Mouse (Mus musculus) gastrocnemius, adult 18-20 months (tissue): ENCODE measurements around the gene Frmd4b. TPM values are rescaled to one million over a fixed set of nuclear protein-coding genes. Genes with fewer than 3 reads are reported as not detected.

Experiments used
- DNase-seq: peaks from one replicate; pipeline ENCODE4 v3.0.0; 2021; ENCODE audit warnings: low spot score
- total RNA-seq, 2 experiments: library from RNA; stranded (reverse); gene quantifications; 2 replicates each; pipeline ENCODE4 v1.2.3; 2021

Frmd4b gene
- total RNA-seq, 2 experiments from 2014 or later: 5.1 to 6.3 TPM

- DNase-seq: no peak
Measured at GRCm38 (mm10) chr6:97521279-97522038, 95.9 kb downstream of the Frmd4b start.

DNA sequence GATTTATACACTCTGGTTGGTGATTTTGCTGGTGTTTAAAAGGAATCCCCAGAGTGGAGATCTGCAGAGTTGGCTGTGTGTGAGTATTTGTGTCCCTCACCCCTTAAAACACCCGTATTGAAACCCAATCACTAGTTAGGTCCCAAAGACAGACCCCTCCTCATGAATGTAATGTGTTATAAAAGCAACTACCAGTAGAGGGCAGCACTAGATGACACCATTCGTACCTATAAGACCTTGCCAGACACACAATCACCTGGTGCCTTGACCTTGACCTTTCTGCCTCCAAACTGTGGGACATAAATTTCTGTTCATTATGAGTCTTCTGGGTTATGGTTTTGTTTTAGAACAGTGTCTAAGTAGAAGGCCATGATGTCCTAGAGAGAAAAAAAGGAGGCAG lies 96.8 kb downstream of the Frmd4b start:
- no peak for DNase-seq

GRCm38 (mm10) chr6:97519553-97519952 lies 97.8 kb downstream of the Frmd4b start:
- DNase-seq: no peak

DNA sequence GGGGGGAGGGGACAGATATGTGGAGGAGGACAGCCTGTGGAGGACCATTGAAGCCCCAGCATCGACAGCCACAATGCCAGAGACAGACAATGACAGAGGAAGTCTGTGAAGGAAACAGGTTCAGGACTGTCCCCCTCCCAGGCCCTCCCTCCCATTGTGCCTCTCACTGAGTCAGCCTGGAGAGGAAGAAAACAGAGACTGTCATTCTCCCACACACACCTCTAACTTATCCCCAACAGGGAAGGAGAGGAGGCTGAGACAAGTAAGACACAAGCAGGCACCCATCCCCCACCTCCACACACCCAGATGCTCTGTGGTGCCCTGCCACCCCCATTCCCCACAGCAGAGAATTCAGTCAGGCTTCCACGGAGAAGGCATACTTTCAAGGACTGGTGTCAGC lies 98.9 kb downstream of the Frmd4b start:
- no peak for DNase-seq

DNA sequence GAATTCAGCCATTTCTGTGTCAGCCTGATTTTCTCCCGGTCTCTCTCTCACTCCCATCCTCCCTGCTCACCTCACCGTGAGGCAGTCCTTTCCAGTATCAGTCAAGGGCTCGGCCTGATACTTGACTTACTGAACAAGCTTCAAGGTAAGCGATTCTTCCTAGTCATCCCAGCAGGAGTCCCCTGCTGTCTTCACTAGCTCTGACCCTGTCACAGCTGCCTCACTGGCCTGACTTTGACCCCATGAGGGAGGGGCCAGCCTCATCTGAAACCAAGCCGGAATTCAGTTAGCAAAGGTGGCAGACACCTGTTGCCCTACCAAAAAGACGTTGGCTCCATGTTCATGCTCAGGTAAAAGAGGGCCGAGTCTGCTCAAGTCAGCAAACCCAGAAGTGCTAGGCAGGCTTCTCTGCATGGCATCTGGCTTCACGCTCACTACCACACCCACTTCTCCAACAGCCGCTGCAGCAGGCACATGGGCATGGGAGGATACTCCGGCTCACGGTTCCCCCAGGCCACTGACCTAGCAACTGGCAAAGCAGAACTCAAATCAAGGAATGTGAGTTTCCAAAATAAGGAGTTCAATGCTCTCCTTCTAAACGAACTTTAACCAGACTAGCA lies 99.6 kb downstream of the Frmd4b start:
- no peak for DNase-seq

DNA sequence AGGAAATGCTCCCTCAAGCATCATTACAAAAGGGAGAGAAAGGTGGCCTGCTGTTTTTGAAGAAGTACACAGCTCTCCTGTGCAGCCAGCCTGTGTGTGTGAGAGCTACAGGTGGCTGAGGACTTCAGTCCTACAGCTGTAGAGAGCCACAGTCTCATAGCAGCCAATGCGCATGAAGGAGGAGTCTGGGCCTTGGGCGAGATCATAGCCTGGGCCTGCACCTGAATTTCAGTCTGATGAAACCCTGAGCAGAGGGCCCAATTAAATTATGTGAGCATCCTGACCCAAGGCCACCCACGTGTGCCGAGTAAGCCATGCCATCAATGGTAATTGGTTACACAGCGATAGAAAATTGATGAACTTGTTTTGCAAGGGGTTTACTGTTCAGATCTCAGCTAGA lies 100.4 kb downstream of the Frmd4b start:
- no peak for DNase-seq

DNA sequence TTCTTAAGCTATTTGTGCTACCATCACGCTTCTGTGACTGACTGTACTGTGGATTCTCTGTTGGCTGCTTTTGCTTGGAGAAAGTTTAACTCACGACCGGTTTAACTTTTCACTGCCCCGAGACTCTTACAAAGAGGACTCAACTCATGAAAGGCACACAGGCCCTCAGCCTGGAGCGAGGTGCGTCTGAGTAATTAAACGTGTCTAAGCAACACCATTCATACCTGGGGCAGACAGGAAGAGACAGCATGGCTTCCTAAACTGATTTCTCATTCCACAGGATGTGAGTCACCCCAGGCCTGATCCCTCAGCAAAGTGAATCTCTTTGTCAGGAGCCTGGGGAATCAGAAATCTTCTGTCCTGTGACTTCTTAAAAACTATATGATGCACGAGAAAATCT lies 106.6 kb downstream of the Frmd4b start:
- DNase-seq: no peak

DNA sequence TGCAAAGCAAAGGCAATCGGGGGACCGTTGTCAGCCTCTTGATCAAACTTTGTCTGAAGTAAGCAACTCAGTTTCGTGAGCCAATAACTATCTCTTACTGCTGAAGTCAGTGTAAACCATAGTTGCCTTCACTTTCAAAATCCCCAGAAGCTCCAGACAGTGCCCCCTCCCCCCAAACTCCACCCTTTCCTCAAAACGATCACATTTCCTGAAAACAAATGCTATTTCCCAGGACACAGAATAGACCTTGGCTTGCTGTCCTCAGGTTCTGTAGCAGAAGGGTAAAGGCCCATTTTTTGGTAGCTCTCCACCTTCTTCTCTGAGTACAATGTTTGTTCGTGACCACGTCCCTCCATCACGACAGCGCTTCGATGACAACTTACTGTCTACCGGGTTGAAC lies 107.9 kb downstream of the Frmd4b start:
- DNase-seq: no peak

DNA sequence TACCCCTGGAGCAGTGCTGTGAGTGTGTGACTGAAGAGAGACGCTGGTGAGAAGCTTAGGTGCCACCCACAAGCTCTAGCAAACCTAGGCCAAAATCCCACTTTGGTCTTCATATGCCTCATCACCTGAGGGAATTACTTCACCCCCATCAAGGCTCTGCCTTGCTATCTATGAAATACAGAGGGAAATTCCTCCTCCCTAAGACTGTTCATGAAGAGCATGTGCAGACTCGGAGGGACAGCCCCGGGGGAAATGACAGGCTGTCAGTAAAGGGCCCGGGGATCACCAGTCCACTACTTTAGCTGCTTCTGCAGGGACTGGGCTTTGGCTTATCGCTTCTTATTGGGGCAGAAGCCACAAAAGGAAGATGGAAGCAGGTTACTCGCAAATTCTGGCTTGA lies 108.9 kb downstream of the Frmd4b start:
- DNase-seq: no peak

DNA sequence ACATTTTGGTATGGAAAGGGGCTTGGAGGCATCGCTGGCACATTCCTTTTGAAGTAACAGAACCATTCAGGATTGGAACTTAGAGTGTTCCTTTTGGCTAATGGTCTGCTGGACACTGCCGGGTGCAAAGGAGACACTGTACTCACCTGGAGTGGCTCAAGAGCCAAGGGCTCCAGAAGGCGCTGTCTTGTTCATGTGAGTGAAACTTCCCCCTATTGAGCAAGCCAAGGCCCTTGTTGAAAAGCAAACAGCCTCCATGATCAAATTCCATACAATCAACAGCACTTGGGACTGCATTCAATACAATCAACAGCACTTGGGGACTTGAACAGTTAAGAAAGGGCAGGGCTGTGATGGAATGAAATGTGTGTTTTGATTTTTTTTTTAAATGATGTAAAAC lies 109.4 kb downstream of the Frmd4b start:
- no peak for DNase-seq

GRCm38 (mm10) chr6:97506141-97506650 lies 111.1 kb downstream of the Frmd4b start:
- peak; percentile 72 for DNase-seq

DNA sequence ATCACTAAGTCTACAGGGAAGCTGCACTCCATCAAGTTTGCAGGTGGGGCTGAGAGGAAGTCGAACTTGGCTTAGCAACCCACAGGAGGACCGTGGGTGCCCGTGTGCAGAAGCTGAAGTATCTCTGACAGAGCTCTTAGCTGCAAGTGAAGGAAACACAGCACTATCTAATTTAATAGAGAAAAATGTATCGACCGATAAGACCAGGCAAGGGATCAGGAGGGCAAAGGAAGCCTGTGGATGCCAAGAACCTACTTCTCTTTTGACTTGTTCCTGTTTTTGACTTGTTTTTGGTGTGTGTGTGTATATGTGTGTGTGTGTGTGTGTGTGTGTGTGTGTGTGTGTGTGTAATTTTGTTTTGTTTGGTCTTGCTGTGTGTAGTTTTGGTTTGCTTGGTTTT lies 112.7 kb downstream of the Frmd4b start:
- DNase-seq: no peak

DNA sequence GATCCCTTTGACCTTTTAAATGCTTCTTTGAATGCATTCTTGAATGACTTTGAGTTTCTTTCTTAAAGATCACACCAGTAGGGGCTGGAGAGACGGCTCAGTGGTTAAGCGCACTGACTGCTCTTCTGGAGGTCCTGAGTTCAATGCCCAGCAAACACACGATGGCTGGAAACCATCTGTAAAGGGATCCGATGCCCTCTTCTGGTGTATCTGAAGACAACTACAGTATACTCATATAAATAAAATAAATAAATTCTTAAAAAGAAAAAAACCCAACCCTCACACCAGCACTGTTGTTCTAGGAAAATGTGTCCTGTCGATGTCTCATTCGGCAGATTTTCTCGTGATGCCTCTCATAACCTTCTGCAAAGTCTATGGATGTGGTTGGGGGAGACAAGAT lies 116.3 kb downstream of the Frmd4b start:
- no peak for DNase-seq

GRCm38 (mm10) chr6:97500246-97500645 lies 117.1 kb downstream of the Frmd4b start:
- no peak for DNase-seq

GRCm38 (mm10) chr6:97496002-97496401 lies 121.3 kb downstream of the Frmd4b start:
- no peak for DNase-seq

- DNase-seq: no peak
Measured at GRCm38 (mm10) chr6:97491065-97491464, 126.3 kb downstream of the Frmd4b start.

GRCm38 (mm10) chr6:97488821-97489220 lies 128.5 kb downstream of the Frmd4b start:
- DNase-seq: peak; percentile 72

DNA sequence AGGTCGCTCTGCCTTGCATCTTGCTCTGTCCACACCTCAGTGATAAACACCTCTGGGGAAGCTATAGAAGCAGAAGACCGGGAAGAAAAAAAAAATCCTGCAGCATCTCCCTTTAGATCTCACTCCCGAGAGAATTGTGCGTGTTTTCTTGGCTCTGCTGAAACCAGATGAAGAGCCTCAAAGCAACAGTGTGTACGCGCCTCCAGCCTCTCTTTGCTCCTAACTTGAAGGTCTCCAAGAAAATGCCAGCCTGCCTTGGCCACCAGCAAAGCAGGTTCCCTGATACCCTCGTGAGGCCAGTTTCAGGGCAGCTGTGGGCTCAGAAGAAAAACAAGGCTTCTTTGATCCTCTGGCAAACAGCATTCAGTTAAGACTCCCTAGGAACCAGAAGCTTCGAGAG lies 129.1 kb downstream of the Frmd4b start:
- DNase-seq: no peak

DNA sequence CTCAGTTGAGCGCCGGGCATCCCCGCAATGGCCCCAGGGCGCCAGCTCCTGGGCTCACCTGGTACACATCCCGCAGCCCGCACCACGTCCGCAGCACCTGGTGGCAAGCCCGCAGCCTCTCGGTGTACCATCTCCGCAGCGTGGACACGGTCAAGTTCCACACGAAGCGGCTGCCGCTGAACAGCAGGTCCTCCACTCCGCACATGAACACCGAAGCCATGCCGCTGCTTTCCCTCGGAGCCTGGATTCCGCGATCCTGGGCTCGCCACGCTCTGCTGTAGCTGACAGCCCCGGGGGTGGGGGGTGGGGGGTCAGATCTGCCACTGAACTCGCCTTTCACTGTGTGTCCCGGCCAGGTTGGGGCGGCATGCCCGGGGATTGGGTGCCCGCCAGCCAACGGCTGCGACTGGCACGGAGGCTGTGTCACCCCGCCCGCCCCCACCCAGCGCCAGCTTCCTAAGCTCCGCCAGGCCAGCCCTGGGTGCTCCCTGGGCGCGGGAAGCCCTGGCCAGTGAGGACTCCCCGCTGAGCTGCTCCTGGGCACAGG lies 129.7 kb downstream of the Frmd4b start:
- peak; percentile 81 for DNase-seq

DNA sequence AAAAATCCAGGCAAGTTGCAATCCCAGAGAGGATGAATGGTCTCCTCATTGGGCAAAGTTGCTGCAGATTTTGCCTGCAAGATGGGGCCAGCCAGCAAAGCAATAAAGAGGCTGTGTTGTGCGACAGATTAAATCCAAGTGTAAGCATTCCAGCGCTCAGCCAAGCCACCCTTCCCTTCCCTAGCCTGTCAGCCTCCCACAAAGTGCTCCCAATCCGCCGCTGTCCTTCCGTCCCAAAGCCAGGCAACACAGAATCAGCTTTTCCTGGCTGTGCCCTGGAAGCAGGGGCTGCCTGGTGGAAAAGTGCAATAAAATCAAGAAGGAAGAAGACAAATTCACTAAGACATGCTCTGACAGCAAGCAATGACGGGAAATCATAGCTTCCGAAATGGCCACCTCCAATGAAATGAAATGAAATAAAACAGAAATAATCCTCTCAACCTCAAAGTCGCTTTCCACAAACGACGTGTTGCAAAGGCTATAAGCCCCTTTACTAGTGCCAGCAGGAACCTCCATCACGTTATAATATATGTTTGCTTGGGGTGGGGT lies 130.5 kb downstream of the Frmd4b start:
- peak; percentile 20 for DNase-seq

GRCm38 (mm10) chr6:97485886-97486386 lies 131.4 kb downstream of the Frmd4b start:
- DNase-seq: peak; percentile 47

- no peak for DNase-seq
Measured at GRCm38 (mm10) chr6:97481912-97482311, 135.4 kb downstream of the Frmd4b start.
